Mouse (Mus musculus): ENCODE data around the gene Arrb1.

DNA sequence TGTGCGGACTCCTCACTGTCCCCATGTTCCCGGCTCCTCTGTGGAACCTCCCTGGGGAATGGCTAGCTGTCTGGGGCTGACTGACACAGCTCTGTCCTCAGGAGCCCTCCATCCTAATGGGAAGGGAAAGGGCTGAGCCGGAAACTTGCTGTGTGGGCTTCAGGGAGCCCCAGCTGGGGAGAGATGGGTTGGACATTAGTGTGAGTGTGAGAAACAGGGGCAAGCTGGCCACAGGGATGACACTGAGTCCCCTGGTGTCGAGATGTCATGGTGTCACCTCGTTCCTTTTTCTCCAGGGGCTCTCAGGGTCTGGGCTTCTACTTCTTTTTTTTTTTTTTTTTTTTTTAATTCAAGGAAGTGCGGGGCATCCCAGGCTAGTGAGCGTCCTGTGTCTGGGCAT, 47.0 kb downstream of the Arrb1 start:
- no peak for TF ChIP-seq CTCF (IDR thresholded peaks at IDR 0.05; ENCODE audit: borderline replicate concordance, control insufficient read depth, extremely low read depth, insufficient read depth, low read length, poor library complexity)
- no peak for TF ChIP-seq POLR2A (IDR thresholded peaks at IDR 0.05; ENCODE audit: control insufficient read depth, extremely low read depth, insufficient read depth, low read length, poor library complexity)
